Mouse (Mus musculus): ENCODE measurements around the gene 1810009A15Rik. TPM values are rescaled to one million over a fixed set of nuclear protein-coding genes. Genes with fewer than 3 reads are reported as not detected.

The 1810009A15Rik gene
- polyA plus RNA-seq (2014; fragmentation: Nextera tagmentation; extraction: Ambion mirVana) = 103 and 112 TPM in 2 replicates

DNA sequence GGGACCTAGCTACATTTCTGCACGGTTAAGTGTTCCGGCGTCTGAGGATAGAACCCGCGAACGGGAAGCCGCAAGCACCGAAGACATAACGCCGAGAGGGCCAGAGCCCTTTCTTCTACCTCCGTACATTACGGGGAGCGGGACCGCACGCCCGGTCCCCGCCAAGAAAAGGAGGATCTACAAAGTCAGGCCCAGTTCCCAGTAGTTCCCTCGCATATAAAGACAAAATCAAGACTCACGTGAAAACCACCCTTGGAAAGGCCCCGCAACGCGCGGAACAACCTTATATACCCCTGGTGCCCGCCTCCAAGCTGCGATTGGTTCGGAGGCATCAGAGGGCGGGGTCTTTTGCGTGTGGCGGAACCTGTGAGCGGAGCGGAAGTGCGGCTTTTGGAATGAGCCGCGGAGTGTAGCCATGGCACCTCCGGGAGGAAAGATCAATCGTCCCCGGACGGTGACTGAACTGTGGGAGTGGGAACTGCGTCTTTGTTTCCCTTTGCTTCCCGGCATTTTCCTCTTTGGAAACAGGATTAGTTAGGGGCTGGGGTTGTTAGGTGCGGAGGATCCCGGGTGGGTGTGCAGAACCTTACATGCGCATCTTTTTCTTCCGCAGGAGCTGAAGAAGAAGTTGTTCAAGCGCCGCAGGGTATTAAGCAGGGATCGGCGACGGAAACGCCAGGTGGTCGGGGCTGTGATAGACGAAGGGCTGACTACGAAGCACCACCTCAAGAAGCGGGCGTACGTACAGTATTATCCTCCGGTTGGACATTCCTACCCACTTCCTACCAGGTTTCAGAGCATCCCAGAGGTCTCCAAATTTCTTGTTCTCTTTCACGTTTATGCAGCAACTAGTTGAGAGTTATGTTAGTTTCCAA is at the start of gene 1810009A15Rik, which contains the start of gene Gm49416:
1810009A15Rik (plus strand) TSS at position 343 of the 875 bp plus-strand sequence.
Gm49416 (plus strand) TSS at position 416 of the 875 bp plus-strand sequence.
- peak within 1 kb of the TSS; percentile 80 for H3K4me2 ChIP-seq (ENCODE audit: low read depth)
- H3K4me1 ChIP-seq (ENCODE audit: control insufficient read depth, insufficient read depth, low read length) = peaks cover 8% of the 10 kb centered on the region
- 0 out of 2 replicates have a peak, but pooled peaks cover 2% of the 10 kb centered on the region for H3K36me3 ChIP-seq (ENCODE audit: control insufficient read depth, insufficient read depth, low read length)
- under 1% methylated on average over 58 of the region's 58 CpGs for WGBS
- H3K27me3 ChIP-seq (ENCODE audit: control insufficient read depth, insufficient read depth, low read length) = no peaks in the 10 kb centered on the region
- ATAC-seq (ENCODE audit: insufficient read depth, low FRiP score, low TSS enrichment) (peak; percentile 95), DNase-seq (ENCODE audit: low spot score) (peak; percentile 95)
- H3K4me3 ChIP-seq (ENCODE audit: low read depth, low read length) = peak within 1 kb of the TSS; percentile 68
- peak within 1 kb of the TSS; percentile 84 for H3K9ac ChIP-seq (ENCODE audit: low read length)
- no peaks in the 10 kb centered on the region for H3K9me3 ChIP-seq (ENCODE audit: control insufficient read depth, low read length)
- H3K27ac ChIP-seq (ENCODE audit: low read depth, low read length) = peak within 1 kb of the TSS; percentile 87

DNA sequence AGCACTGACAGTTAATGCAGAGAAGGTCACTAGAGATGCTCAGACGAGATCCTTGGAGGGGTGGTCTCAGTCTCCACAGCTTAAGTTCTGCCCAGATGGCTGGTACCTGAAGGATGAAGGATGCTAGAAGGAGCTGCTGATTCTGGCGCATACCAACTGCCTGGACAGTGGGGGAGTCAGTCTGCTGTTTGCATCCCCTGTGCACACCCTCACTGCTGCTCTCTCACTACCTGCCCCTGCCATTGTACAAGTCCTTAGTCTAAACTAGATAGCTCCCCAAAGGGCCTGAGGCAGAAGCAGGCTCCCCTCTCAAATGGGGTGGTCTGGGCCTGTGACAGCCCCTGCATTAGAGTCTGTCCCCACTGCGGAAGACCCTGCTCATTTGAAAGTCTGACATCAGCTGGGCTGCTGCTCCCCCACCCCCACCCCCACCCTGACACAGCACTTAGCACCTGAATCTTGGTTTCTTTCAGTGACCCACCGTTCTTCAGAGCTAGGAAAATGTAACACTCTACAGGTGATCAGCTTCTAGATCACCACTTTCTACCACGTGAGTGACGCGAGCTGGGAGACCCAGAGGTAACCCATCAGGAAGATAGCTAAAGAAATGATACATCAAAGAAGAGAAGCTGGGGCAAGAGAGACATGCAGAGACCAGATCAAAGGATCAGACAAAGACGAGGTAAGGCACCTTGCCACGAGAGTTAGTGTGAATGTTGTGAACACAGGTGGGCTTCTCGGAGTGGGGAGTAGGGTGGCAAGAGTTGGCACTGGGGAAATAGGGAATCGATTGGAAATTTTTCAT is 49.3 kb upstream of the 1810009A15Rik start, which contains the start of gene Gng3:
Gng3 (minus strand) TSS at position 92 of the 805 bp plus-strand sequence.
- peak within 1 kb of the TSS; percentile 90 for H3K27ac ChIP-seq (ENCODE audit: low read depth, low read length)
- H3K4me1 ChIP-seq (ENCODE audit: control insufficient read depth, insufficient read depth, low read length) = peaks cover 12% of the 10 kb centered on the region
- peak; percentile 80 for DNase-seq (ENCODE audit: low spot score)
- no peaks in the 10 kb centered on the region for H3K27me3 ChIP-seq (ENCODE audit: control insufficient read depth, insufficient read depth, low read length)
- peak within 1 kb of the TSS; percentile 79 for H3K9ac ChIP-seq (ENCODE audit: low read length)
- H3K9me3 ChIP-seq (ENCODE audit: control insufficient read depth, low read length) = no peaks in the 10 kb centered on the region
- peak within 1 kb of the TSS; percentile 44 for H3K4me3 ChIP-seq (ENCODE audit: low read depth, low read length)
- peaks cover 1% of the 10 kb centered on the region for H3K36me3 ChIP-seq (ENCODE audit: control insufficient read depth, insufficient read depth, low read length)
- ATAC-seq (ENCODE audit: insufficient read depth, low FRiP score, low TSS enrichment) = peak; percentile 69
- 50% methylated on average over 11 of the region's 11 CpGs for WGBS
- peak within 1 kb of the TSS; percentile 65 for H3K4me2 ChIP-seq (ENCODE audit: low read depth)

DNA sequence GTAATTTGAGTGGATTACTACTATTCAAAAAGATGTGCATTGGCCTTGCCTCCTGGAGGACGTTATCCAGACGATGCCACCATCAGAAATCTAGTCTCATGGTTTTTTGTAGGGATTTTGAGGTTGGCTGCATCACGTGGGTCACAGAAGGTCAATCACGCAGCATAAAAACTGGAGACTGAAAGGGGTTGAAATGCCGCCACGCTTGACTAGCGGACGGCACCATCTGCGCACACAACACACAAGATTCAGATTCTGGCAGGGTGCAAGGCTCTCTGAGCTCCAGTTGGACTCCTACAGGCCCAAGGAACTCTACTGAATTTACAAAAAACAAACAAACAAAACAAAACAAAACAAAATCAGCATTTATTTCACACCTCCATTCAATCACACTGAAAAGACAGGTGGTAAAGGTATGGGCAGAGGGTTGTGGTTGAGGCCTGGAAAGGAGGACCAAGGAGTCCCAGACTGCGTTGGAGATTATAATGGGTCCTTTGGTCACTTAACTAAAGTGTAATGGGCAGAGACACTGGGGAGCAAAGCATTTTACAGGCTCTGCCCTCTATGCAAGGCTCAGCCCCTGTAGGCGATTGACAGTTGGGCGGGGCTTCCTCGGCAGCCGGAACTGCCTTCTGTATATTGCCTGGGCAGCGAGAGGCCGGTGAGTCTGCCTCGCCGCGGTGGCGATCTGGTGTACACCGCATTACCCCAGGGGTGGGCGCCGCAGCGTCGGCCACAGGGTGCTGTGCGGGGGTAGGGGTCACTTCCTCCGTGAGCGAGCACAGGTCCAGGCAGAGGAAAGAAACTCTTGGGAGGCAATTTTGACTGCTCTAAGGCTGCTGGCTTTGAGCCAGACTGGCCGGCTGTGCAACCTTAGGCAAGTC is 48.5 kb upstream of the 1810009A15Rik start:
- Histone ChIP-seq H3K4me1 (ENCODE audit: control insufficient read depth, insufficient read depth, low read length) (peaks cover 12% of the 10 kb centered on the region), H3K4me2 (ENCODE audit: low read depth) (peak overlapping the region; percentile 65), H3K36me3 (ENCODE audit: control insufficient read depth, insufficient read depth, low read length) (no peaks in the 10 kb centered on the region), H3K4me3 (ENCODE audit: low read depth, low read length) (peak overlapping the region; percentile 44), H3K9me3 (ENCODE audit: control insufficient read depth, low read length) (no peaks in the 10 kb centered on the region), H3K27me3 (ENCODE audit: control insufficient read depth, insufficient read depth, low read length) (no peaks in the 10 kb centered on the region), H3K27ac (ENCODE audit: low read depth, low read length) (0 out of 2 replicates have a peak overlapping the region, but pooled peaks have one; percentile 90), H3K9ac (ENCODE audit: low read length) (peak overlapping the region; percentile 58)
- ATAC-seq (ENCODE audit: insufficient read depth, low FRiP score, low TSS enrichment) (peak; percentile 36), DNase-seq (ENCODE audit: low spot score) (peak; percentile 65)
- WGBS = 20% methylated on average over 29 of the region's 29 CpGs

DNA sequence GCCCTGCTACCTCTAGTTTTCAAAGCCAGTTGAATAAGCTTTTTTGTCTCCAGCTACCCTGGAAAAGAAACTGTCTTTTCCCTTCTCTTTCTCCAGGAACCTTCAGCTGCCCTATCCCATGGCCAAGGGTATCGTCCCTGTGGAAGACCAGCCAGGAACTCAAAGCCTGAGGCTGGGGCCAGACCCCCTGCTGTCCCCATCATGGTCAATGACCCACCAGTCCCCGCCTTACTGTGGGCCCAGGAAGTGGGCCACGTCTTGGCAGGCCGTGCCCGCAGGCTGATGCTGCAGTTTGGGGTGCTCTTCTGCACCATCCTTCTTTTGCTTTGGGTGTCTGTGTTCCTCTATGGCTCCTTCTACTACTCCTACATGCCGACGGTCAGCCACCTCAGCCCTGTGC is 47.6 kb upstream of the 1810009A15Rik start:
- ATAC-seq (ENCODE audit: insufficient read depth, low FRiP score, low TSS enrichment) (no peak), DNase-seq (ENCODE audit: low spot score) (no peak)
- Histone ChIP-seq H3K36me3 (ENCODE audit: control insufficient read depth, insufficient read depth, low read length) (no peaks in the 10 kb centered on the region), H3K4me2 (ENCODE audit: low read depth) (peak overlapping the region; percentile 65), H3K27ac (ENCODE audit: low read depth, low read length) (no peak overlapping the region), H3K9me3 (ENCODE audit: control insufficient read depth, low read length) (no peaks in the 10 kb centered on the region), H3K9ac (ENCODE audit: low read length) (peak overlapping the region; percentile 58; the same call in 1 of the 2 replicates), H3K27me3 (ENCODE audit: control insufficient read depth, insufficient read depth, low read length) (no peaks in the 10 kb centered on the region), H3K4me1 (ENCODE audit: control insufficient read depth, insufficient read depth, low read length) (peaks cover 12% of the 10 kb centered on the region), H3K4me3 (ENCODE audit: low read depth, low read length) (peak overlapping the region; percentile 44; the same call in 1 of the 2 replicates)
- WGBS = 84% methylated on average over 7 of the region's 7 CpGs

DNA sequence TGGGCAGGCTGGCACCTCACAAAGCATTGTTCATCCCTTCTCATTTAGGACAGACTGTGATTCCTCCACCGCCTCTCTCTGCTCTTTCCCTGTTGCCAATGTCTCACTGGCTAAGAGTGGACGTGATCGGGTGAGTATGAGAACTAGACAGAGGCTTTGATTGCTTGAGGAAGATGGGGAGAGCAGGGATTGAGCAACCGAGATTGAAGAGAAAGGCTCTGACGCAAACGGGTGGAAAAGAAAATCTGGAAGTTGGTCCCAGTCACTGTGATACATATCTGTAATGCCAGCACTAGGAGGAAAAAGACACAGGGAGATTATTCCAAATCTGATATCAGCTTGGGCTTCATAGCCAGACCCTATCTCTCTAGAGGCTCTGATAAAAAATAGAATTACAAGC is 45.7 kb upstream of the 1810009A15Rik start:
- H3K9ac ChIP-seq (ENCODE audit: low read length) = no peak overlapping the region
- 92% methylated on average over 6 of the region's 6 CpGs for WGBS

DNA sequence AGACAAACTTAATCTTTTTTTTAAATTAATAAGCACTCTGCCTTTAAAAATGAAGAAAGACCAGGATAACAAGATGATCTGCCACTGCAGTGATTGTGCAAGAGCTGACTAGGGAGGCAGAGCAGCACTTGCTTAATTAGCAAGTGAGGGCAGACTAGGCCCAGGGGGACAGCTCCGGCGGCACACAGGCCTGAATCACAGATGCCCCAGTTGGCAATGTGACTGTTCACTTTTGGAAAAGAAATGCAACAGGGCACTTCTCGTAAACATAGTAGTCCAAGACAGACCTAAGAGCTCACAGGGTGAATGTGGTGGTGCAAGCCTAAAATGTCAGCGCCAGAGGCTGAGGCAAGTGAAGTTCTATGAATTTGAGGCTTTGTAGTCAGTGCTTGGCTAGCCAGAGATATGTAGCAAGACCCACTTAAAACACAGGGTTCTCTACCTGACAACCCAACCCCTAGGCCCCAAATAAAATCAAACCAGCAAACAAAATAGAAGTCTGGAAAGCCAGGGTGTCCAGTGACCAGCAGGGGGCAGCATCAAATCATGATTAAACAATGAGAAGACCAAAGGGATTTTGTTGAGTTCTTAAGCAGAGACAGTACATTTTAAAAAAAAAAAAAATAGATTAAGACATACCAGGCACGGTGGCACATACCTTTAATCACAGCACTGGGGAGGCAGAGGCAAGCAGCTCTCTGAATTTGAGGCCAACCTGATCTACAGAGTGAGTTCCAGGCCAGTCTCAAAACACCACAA is 44.1 kb upstream of the 1810009A15Rik start:
- WGBS = 76% methylated on average over 5 of the region's 5 CpGs

More for the DNA sequence above, 45.7 kb upstream of the 1810009A15Rik start:
- H3K27me3 ChIP-seq (ENCODE audit: control insufficient read depth, insufficient read depth, low read length) = no peaks in the 10 kb centered on the region
- ATAC-seq (ENCODE audit: insufficient read depth, low FRiP score, low TSS enrichment) (no peak), DNase-seq (ENCODE audit: low spot score) (no peak)
- no peak overlapping the region for H3K27ac ChIP-seq (ENCODE audit: low read depth, low read length)
- H3K4me1 ChIP-seq (ENCODE audit: control insufficient read depth, insufficient read depth, low read length) = peaks cover 12% of the 10 kb centered on the region
- H3K4me2 ChIP-seq (ENCODE audit: low read depth) = no peak overlapping the region
- peaks cover 5% of the 10 kb centered on the region for H3K36me3 ChIP-seq (ENCODE audit: control insufficient read depth, insufficient read depth, low read length)
- H3K9me3 ChIP-seq (ENCODE audit: control insufficient read depth, low read length) = no peaks in the 10 kb centered on the region
- H3K4me3 ChIP-seq (ENCODE audit: low read depth, low read length) = no peak overlapping the region

DNA sequence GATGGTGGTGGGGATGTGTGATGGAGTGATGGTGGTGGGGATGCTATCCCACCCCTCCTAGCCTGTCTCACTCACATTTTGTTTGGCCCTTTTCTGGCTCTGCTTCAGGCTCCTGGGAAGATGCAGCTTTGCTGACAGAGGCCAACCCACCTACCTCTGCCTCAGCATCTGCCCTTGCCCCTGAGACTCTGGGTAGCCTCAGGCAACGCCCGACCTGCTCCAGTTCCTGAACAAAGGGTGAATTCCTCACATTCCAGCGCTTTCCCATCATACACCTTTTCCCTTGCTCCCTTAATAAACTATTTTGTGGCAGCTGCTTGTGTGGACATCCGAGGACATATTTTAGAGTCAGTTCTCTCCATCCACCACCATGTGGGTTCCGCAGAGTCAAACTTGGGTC is 40.3 kb upstream of the 1810009A15Rik start:
- no peak for DNase-seq (ENCODE audit: low spot score)
- no peak overlapping the region for H3K4me3 ChIP-seq (ENCODE audit: low read depth, low read length)
- no peak overlapping the region for H3K4me2 ChIP-seq (ENCODE audit: low read depth)
- H3K27me3 ChIP-seq (ENCODE audit: control insufficient read depth, insufficient read depth, low read length) = no peaks in the 10 kb centered on the region
- peaks cover 5% of the 10 kb centered on the region for H3K36me3 ChIP-seq (ENCODE audit: control insufficient read depth, insufficient read depth, low read length)
- H3K9ac ChIP-seq (ENCODE audit: low read length) = no peak overlapping the region
- H3K4me1 ChIP-seq (ENCODE audit: control insufficient read depth, insufficient read depth, low read length) = no peaks in the 10 kb centered on the region
- 75% methylated on average over 5 of the region's 5 CpGs for WGBS
- no peak overlapping the region for H3K27ac ChIP-seq (ENCODE audit: low read depth, low read length)
- H3K9me3 ChIP-seq (ENCODE audit: control insufficient read depth, low read length) = no peaks in the 10 kb centered on the region
- no peak for ATAC-seq (ENCODE audit: insufficient read depth, low FRiP score, low TSS enrichment)

More for the DNA sequence above, 44.1 kb upstream of the 1810009A15Rik start:
- DNase-seq (ENCODE audit: low spot score) (peak; percentile 71), ATAC-seq (ENCODE audit: insufficient read depth, low FRiP score, low TSS enrichment) (no peak)
- Histone ChIP-seq H3K4me3 (ENCODE audit: low read depth, low read length) (no peak overlapping the region), H3K4me1 (ENCODE audit: control insufficient read depth, insufficient read depth, low read length) (peaks cover 6% of the 10 kb centered on the region; the same call in 1 of the 2 replicates), H3K9me3 (ENCODE audit: control insufficient read depth, low read length) (no peaks in the 10 kb centered on the region), H3K27ac (ENCODE audit: low read depth, low read length) (no peak overlapping the region), H3K27me3 (ENCODE audit: control insufficient read depth, insufficient read depth, low read length) (no peaks in the 10 kb centered on the region), H3K9ac (ENCODE audit: low read length) (no peak overlapping the region), H3K36me3 (ENCODE audit: control insufficient read depth, insufficient read depth, low read length) (peaks cover 5% of the 10 kb centered on the region), H3K4me2 (ENCODE audit: low read depth) (no peak overlapping the region)

Measured in neural tube, embryonic 11.5 days (tissue).